Mouse (Mus musculus) hindbrain, embryonic 11.5 days (tissue): ENCODE data around the gene Gm20388. TPM values are rescaled to one million over a fixed set of nuclear protein-coding genes. Genes with fewer than 3 reads are reported as not detected.
A peak's percentile ranks its signal among the peaks of the same experiment; 100 is the strongest.

Source experiments
- ATAC-seq: fragments of 200-750 bp; cut with Nextera tagmentation; 2 replicates; pipeline ENCODE4 v1.8.0; 2017; ENCODE audit warnings: mild to moderate bottlenecking, moderate TSS enrichment, moderate library complexity; ENCODE audit not compliant: low FRiP score
- DNase-seq: peaks from one replicate; pipeline ENCODE4 v3.0.0-alpha.2; 2015; ENCODE audit warnings: low spot score
- H3K27ac ChIP-seq: fragments of 300-500 bp; sonication (generic); 2 replicates; pipeline ENCODE4 v1.5.1; 2014; ENCODE audit warnings: mild to moderate bottlenecking, low read depth, low read length
- H3K27me3 ChIP-seq: fragments of 300-500 bp; sonication (generic); 2 replicates; pipeline ENCODE4 v1.6.1; 2014; ENCODE audit warnings: mild to moderate bottlenecking, low read length, moderate library complexity, mixed read lengths; ENCODE audit not compliant: control insufficient read depth, insufficient read depth
- H3K36me3 ChIP-seq: fragments of 300-500 bp; sonication (generic); 2 replicates; pipeline ENCODE4 v1.6.1; 2014; ENCODE audit warnings: mild to moderate bottlenecking, low read length, moderate library complexity, mixed read lengths; ENCODE audit not compliant: control insufficient read depth, insufficient read depth
- H3K4me1 ChIP-seq: fragments of 300-500 bp; sonication (generic); replicated peaks from 2 replicates; pipeline ENCODE4 v1.6.1; 2014; ENCODE audit warnings: low read length, mixed read lengths; ENCODE audit not compliant: control insufficient read depth, insufficient read depth
- H3K4me2 ChIP-seq: fragments of 300-500 bp; sonication (generic); replicated peaks from 2 replicates; pipeline ENCODE4 v1.6.1; 2014; ENCODE audit warnings: mild to moderate bottlenecking, low read depth, low read length
- H3K4me3 ChIP-seq: fragments of 300-500 bp; sonication (generic); 2 replicates; pipeline ENCODE4 v1.5.1; 2014; ENCODE audit warnings: low read depth, low read length
- H3K9ac ChIP-seq: fragments of 300-500 bp; sonication (generic); 2 replicates; pipeline ENCODE4 v1.6.1; 2014; ENCODE audit warnings: low read depth, low read length
- H3K9me3 ChIP-seq: fragments of 300-500 bp; sonication (generic); 2 replicates; pipeline ENCODE4 v1.6.1; 2016; ENCODE audit warnings: low read length; ENCODE audit not compliant: control insufficient read depth
- WGBS: fragments of 180-500 bp; shearing (Covaris S2); extraction: QIAGEN DNeasy Blood & Tissue Kit; methylation state at CpG from one replicate; pipeline ENCODE4 v1.1.7; 2014; 5-methylcytosine and 5-hydroxymethylcytosine counted together
- polyA plus RNA-seq: library from polyadenylated mRNA; unstranded; fragments of >200 nt; fragmentation: Nextera tagmentation; extraction: Ambion mirVana; gene quantifications from 2 replicates; pipeline ENCODE4 v1.2.1, GENCODE M21; 2014

Gene Gm20388
- polyA plus RNA-seq, 1 experiment from 2014 or later: 11.8 TPM

DNA sequence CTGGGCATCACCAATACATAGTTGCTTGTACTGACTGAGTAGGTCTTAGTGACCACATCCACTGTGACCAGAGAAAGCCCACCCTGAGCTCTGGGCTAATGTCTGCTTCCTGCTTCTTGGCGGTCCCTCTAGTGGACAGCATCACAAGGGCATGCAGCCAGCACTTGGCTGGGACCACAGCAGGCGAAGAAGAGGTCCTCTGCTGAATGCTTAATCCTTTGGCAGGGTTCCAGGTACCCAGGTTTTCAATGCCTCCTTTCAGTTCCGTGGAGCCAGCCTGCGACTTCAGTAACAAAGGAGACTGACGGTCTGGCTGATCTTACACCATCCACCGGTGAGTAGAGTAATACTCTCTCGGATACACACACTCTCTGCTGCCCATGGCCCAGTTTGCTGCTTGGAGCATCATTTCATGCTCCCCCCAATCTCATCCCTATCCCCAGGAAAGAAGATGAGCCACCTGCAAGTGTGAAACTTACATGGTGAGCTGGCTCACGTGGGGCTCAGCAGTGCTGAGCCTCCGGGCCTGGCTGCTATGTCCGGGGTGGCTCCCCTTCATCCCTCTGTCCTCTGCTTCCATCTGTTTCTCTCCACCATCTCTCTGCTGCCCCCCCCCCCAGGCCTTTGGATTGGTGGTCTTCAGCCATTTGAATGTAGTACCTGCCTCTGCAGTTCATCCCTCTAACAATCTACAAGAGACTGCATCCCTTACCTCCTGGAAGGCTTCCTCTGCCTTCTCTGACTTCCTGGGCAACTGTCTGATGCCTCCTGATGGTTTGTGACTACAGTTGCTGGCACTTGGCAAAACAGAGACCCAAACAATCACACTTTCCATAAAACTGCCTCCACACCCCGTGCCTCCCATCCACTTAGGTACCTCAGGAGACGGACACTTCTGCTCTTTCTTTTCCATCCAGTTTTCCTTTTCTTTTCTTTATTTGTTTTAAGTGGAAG is 2025.0 kb downstream of the Gm20388 start:
- Histone ChIP-seq H3K4me2 (no peak overlapping the region), H3K4me3 (no peak overlapping the region), H3K9ac (no peak overlapping the region), H3K36me3 (no peaks in the 10 kb centered on the region), H3K4me1 (no peaks in the 10 kb centered on the region), H3K27me3 (no peaks in the 10 kb centered on the region), H3K9me3 (no peaks in the 10 kb centered on the region), H3K27ac (peak overlapping the region; percentile 42; the same call in 1 of the 2 replicates)
- DNase-seq (peak; percentile 44), ATAC-seq (peak; percentile 59; the same call in 1 of the 2 replicates)
- WGBS: 52% methylated on average over 12 of the region's 12 CpGs

- no peak for DNase-seq
- no peak overlapping the region for H3K4me2 ChIP-seq
- H3K4me3 ChIP-seq: no peak overlapping the region
- no peak for ATAC-seq
- 58% methylated on average over 14 of the region's 14 CpGs for WGBS
- no peak overlapping the region for H3K27ac ChIP-seq
- H3K36me3 ChIP-seq: no peaks in the 10 kb centered on the region
- H3K9ac ChIP-seq: no peak overlapping the region
- H3K4me1 ChIP-seq: no peaks in the 10 kb centered on the region
- no peaks in the 10 kb centered on the region for H3K27me3 ChIP-seq
- H3K9me3 ChIP-seq: no peaks in the 10 kb centered on the region
Measured at GRCm38 (mm10) chr8:121936391-121936790, 2025.8 kb downstream of the Gm20388 start.

- no peak overlapping the region for H3K4me2 ChIP-seq
- H3K27ac ChIP-seq: no peak overlapping the region
- DNase-seq: no peak
- no peaks in the 10 kb centered on the region for H3K27me3 ChIP-seq
- H3K9ac ChIP-seq: no peak overlapping the region
- H3K36me3 ChIP-seq: no peaks in the 10 kb centered on the region
- WGBS: 86% methylated on average over 7 of the region's 7 CpGs
- H3K9me3 ChIP-seq: no peaks in the 10 kb centered on the region
- no peaks in the 10 kb centered on the region for H3K4me1 ChIP-seq
- no peak for ATAC-seq
- no peak overlapping the region for H3K4me3 ChIP-seq
Measured at GRCm38 (mm10) chr8:121938732-121939131, 2028.1 kb downstream of the Gm20388 start.

DNA sequence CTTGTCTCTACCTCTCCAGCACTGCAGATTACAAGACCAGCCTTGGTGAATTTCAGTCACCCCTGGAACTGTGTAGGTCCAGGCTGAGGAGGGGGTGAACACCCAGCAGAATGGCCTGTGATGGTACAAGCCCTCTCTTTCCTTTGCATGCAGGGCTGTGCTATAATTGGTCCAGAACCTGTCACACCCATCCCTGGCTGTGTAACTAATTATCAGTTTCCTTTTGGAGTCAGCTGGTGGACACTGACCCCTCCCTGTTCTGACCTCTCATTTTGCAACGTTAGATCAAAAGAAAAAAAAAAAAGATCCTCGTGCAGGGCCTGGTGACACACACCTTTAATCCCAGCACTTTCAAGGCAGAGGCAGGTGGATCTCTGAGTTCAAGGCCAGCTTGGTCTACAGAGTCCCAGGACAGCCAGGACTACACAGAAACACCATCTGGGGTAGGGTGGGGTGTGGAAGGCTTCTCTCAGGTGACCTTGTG is 2032.5 kb downstream of the Gm20388 start:
- H3K4me1 ChIP-seq: no peaks in the 10 kb centered on the region; the same call in 1 of the 2 replicates
- H3K9ac ChIP-seq: no peak overlapping the region
- no peaks in the 10 kb centered on the region for H3K27me3 ChIP-seq
- no peak overlapping the region for H3K27ac ChIP-seq
- WGBS: 61% methylated on average over 2 of the region's 2 CpGs
- DNase-seq (no peak), ATAC-seq (no peak)
- H3K4me3 ChIP-seq: no peak overlapping the region
- no peaks in the 10 kb centered on the region for H3K36me3 ChIP-seq
- H3K4me2 ChIP-seq: no peak overlapping the region
- no peaks in the 10 kb centered on the region for H3K9me3 ChIP-seq

DNA sequence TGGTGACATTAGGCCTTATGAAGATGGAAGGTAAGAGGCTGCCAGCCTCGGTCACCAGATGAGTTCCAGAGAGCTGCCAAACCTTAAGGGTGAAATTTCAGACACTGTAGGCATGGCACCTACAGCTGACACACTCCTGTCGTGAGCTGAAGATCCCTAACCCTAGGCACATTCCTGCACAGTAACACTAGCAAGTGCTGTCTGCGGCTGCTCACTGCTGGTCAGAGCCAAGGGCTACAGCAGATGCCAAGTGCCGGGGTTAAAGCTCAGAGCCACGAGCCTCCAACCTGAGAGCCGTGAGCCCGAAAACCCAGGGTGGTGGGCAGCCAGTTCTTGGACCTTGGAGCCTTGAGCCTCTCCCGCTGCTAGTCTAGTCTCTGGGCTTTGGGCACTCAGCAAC is 2033.1 kb downstream of the Gm20388 start:
- Histone ChIP-seq H3K36me3 (no peaks in the 10 kb centered on the region), H3K27ac (no peak overlapping the region), H3K9me3 (no peaks in the 10 kb centered on the region), H3K4me3 (no peak overlapping the region), H3K4me2 (no peak overlapping the region), H3K4me1 (no peaks in the 10 kb centered on the region; the same call in 1 of the 2 replicates), H3K9ac (no peak overlapping the region), H3K27me3 (no peaks in the 10 kb centered on the region)
- DNase-seq: no peak
- 79% methylated on average over 8 of the region's 8 CpGs for WGBS
- ATAC-seq: no peak

DNA sequence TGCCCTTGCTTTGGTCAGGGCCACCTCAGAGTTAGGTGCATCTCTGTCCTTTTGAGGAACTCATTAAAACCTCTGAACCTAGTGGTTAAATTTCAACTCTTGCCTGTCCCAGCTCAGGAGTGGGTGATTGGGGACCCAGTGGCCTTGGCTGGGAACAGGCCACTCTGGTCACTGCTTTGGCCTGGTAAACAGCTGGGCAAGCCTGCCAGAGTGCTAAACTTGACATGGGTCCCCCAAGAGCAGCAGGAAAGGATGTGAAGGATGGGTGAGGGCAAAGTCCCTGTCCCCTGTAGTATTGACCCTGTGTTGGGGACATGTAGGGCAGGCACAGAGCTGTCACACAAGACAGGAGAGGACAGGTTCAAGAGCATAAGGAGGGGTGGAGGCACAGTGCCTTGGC is 2034.2 kb downstream of the Gm20388 start, which contains the start of gene Car5a:
TSS of gene Car5a (minus strand) at position 74 of the 400 bp plus-strand sequence.
- no peak for DNase-seq

DNA sequence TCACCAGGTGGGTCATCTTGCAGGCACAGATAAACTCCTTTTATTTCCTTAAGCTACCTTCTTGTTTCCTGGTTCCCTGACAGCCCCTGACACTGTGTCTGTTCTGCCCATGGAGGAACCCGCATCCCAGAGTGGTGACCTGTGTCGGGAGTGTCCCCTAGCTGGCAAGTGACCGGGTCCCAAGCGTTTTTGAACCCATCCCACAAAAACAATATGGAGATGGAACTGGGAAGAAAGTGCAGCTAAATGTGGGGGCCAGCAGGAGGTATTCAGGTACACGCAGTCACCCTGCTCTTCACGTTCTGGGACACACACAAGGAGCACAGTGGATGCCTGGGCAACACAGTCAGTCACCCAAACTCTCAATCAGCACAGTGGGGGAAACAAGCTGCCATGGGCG is 2035.7 kb downstream of the Gm20388 start:
- Histone ChIP-seq H3K27me3 (no peaks in the 10 kb centered on the region), H3K4me2 (no peak overlapping the region), H3K36me3 (no peaks in the 10 kb centered on the region), H3K9me3 (no peaks in the 10 kb centered on the region), H3K9ac (no peak overlapping the region), H3K27ac (no peak overlapping the region), H3K4me3 (no peak overlapping the region), H3K4me1 (no peaks in the 10 kb centered on the region; the same call in 1 of the 2 replicates)
- ATAC-seq: no peak
- no peak for DNase-seq
- 87% methylated on average over 7 of the region's 7 CpGs for WGBS

More for the DNA sequence above, 2034.2 kb downstream of the Gm20388 start, which contains the start of gene Car5a:
- no peaks in the 10 kb centered on the region; the same call in 1 of the 2 replicates for H3K4me1 ChIP-seq
- no peak for ATAC-seq
- H3K9ac ChIP-seq: no peak within 1 kb of the TSS
- H3K4me3 ChIP-seq: no peak within 1 kb of the TSS
- no peaks in the 10 kb centered on the region for H3K36me3 ChIP-seq
- no peaks in the 10 kb centered on the region for H3K9me3 ChIP-seq
- H3K27me3 ChIP-seq: no peaks in the 10 kb centered on the region
- no peak within 1 kb of the TSS for H3K4me2 ChIP-seq
- no peak within 1 kb of the TSS for H3K27ac ChIP-seq

- DNase-seq: no peak
- 28% methylated on average over 19 of the region's 19 CpGs for WGBS
- H3K9me3 ChIP-seq: no peaks in the 10 kb centered on the region
- peak overlapping the region; percentile 28 for H3K4me3 ChIP-seq
- H3K4me2 ChIP-seq: peak overlapping the region; percentile 60
- no peaks in the 10 kb centered on the region for H3K36me3 ChIP-seq
- H3K4me1 ChIP-seq: peaks cover 2% of the 10 kb centered on the region
- H3K9ac ChIP-seq: peak overlapping the region; percentile 59
- no peak for ATAC-seq
- no peaks in the 10 kb centered on the region for H3K27me3 ChIP-seq
- peak overlapping the region; percentile 69 for H3K27ac ChIP-seq
Measured at GRCm38 (mm10) chr8:121947047-121947752, 2036.6 kb downstream of the Gm20388 start.
